Mouse (Mus musculus) erythroblast, embryonic 14.5 days (primary cell): ENCODE results near the gene Kif18b.

ENCODE experiments used
- GATA1 ChIP-seq: IDR thresholded peaks from 2 replicates; pipeline ENCODE4 v1.6.1; 2012; ENCODE audit warnings: low read length, inconsistent platforms, mixed read lengths
- TAL1 ChIP-seq: IDR thresholded peaks from 3 replicates; pipeline ENCODE4 v1.6.1; 2012; ENCODE audit warnings: low read length, inconsistent platforms, mixed read lengths

DNA sequence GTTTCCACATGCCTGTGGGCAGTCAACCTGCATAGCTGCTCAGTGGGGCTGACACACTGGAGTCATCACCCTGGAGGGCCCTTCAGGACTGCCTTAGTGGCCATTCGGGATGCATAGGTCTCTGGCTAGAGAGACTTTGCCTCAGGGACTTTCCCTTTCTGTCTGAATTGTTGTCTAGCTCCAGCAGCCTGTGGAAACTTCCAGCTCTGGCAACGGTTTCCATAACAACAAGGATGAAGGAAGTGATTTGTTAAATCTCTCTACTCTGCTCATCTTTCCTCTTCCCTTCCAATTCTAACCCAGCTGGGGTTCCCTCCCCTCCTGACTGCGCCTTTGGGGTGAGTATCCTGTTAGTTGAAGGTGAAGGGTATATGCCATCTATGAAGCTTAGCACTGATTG lies 36.8 kb downstream of the Kif18b start:
- TF ChIP-seq TAL1 (no peak), GATA1 (no peak)
